Mouse (Mus musculus) neutrophil, adult 5-6 weeks (primary cell): ENCODE data around the gene Col6a6. TPM values are rescaled to one million over a fixed set of nuclear protein-coding genes. Genes with fewer than 3 reads are reported as not detected.

Source experiments
- total RNA-seq: library from RNA; stranded (forward); fragments of 200-1000 nt; gene quantifications from 2 replicates; pipeline ENCODE4 v1.2.3, GENCODE M21; 2017

Col6a6 gene
- total RNA-seq, 1 experiment from 2014 or later = not detected

Other genes with a start within 250 kb of the Col6a6 start
- 40.0 and 46.2 TPM in 2 replicates for gene Pik3r4, start 185.2 kb downstream of the Col6a6 start, total RNA-seq
- 0.12 TPM in 1 of 2 replicates, not detected in the other for gene Col6a5, start 132.5 kb upstream of the Col6a6 start, total RNA-seq